Mouse (Mus musculus): ENCODE measurements around the gene Nupr1.

- no peak for TF ChIP-seq GATA1 (IDR thresholded peaks at IDR 0.05; ENCODE audit: borderline replicate concordance, low read length)
- TF ChIP-seq CTCF (IDR thresholded peaks at IDR 0.05; ENCODE audit: low read depth, low read length), result no peak
- no peak for TF ChIP-seq POLR2AphosphoS5 (IDR thresholded peaks at IDR 0.05; ENCODE audit: insufficient replicate concordance, low read depth, low read length)
These were observed 41.5 kb upstream of the Nupr1 start for GRCm38 (mm10) chr7:126672111-126672510.

Measured in G1E (cell line).